In genomic region chr6:39574555-39574869, GRCm38 (mm10) we compare ENCODE assay signal across 8 mouse cellular contexts. TPM values are rescaled to one million over a fixed set of nuclear protein-coding genes. Genes with fewer than 3 reads are reported as not detected.
A peak's percentile ranks its signal among the peaks of the same experiment; 100 is the strongest.
DNase-seq lines count a peak whose midpoint lies in the region; ATAC-seq and TF ChIP-seq lines count a peak whose summit lies in the region.

No protein-coding gene starts in this region.

- WGBS in hindbrain, embryonic 16.5 days: 21% methylated on average over 10 of the region's 10 CpGs
- 33% methylated on average over 10 of the region's 10 CpGs for WGBS in liver, embryonic 13.5 days (ENCODE audit: insufficient replicate concordance)

- H3K36me3 ChIP-seq in testis, adult 2 months (ENCODE audit: control insufficient read depth, insufficient read depth, low read length): no peaks in the 10 kb centered on the region
- H3K36me3 ChIP-seq in hindbrain, embryonic 16.5 days (ENCODE audit: control insufficient read depth, insufficient read depth, low read length): peaks cover 12% of the 10 kb centered on the region; the same call in 1 of the 2 replicates
- H3K36me3 ChIP-seq in liver, embryonic 13.5 days: peaks cover 14% of the 10 kb centered on the region; the same call in 1 of the 2 replicates

- H3K4me3 ChIP-seq in testis, adult 2 months (ENCODE audit: control insufficient read depth, low read depth, low read length): peak overlapping the region; percentile 76
- H3K4me3 ChIP-seq in hindbrain, embryonic 16.5 days (ENCODE audit: low read length): peak overlapping the region; percentile 93
- peak overlapping the region; percentile 84 for H3K4me3 ChIP-seq in liver, embryonic 13.5 days (replicated peaks)

- H3K27me3 ChIP-seq in testis, adult 2 months (ENCODE audit: control insufficient read depth, insufficient read depth, low read length): no peaks in the 10 kb centered on the region
- no peaks in the 10 kb centered on the region for H3K27me3 ChIP-seq in hindbrain, embryonic 16.5 days (replicated peaks; ENCODE audit: control insufficient read depth, insufficient read depth, low read length)
- peaks cover 3% of the 10 kb centered on the region; the same call in 1 of the 2 replicates for H3K27me3 ChIP-seq in liver, embryonic 13.5 days

- peak; percentile 20; the same call in 1 of the 2 replicates for ATAC-seq in erythroblast, adult 5-6 weeks (replicated peaks; ENCODE audit: low FRiP score, poor library complexity, severe bottlenecking)
- ATAC-seq in hindbrain, embryonic 16.5 days: no peak; the same call in 1 of the 2 replicates
- no peak for ATAC-seq in liver, embryonic 13.5 days (ENCODE audit: low read depth)

- no peak for TF ChIP-seq POLR2A in testis, adult 2 months (IDR thresholded peaks at IDR 0.05; ENCODE audit: control insufficient read depth, low read depth, low read length)

- TF ChIP-seq CTCF in testis, adult 2 months (IDR thresholded peaks at IDR 0.05; ENCODE audit: control insufficient read depth, insufficient read depth, insufficient replicate concordance, low read depth, low read length): no peak

- peaks cover 11% of the 10 kb centered on the region for H3K4me1 ChIP-seq in testis, adult 2 months (ENCODE audit: control insufficient read depth, insufficient read depth, low read length)
- H3K4me1 ChIP-seq in hindbrain, embryonic 16.5 days (ENCODE audit: control insufficient read depth, insufficient read depth, low read depth, low read length): peaks cover 13% of the 10 kb centered on the region
- H3K4me1 ChIP-seq in liver, embryonic 13.5 days (replicated peaks): peaks cover 24% of the 10 kb centered on the region

- H3K9ac ChIP-seq in hindbrain, embryonic 16.5 days (ENCODE audit: low read depth, low read length): peak overlapping the region; percentile 98
- H3K9ac ChIP-seq in liver, embryonic 13.5 days: peak overlapping the region; percentile 85

- H3K27ac ChIP-seq in testis, adult 2 months (ENCODE audit: control insufficient read depth, insufficient read depth, low read depth, low read length): no peak overlapping the region
- peak overlapping the region; percentile 97 for H3K27ac ChIP-seq in hindbrain, embryonic 16.5 days (ENCODE audit: low read depth, low read length)
- H3K27ac ChIP-seq in liver, embryonic 13.5 days: peak overlapping the region; percentile 90

- peak overlapping the region; percentile 94 for H3K4me2 ChIP-seq in hindbrain, embryonic 16.5 days (ENCODE audit: low read length)
- peak overlapping the region; percentile 94 for H3K4me2 ChIP-seq in liver, embryonic 13.5 days

- no peak for DNase-seq in testis, postnatal 10 days (ENCODE audit: low spot score)
- DNase-seq in liver, embryonic 13.5 days: no peak
- peak; percentile 6 for DNase-seq in thymus, postnatal 25 days
- no peak for DNase-seq in layer of hippocampus, adult 11-12 months (ENCODE audit: low spot score)
- DNase-seq in urinary bladder, postnatal 4 days (ENCODE audit: low spot score in 2 of 2): no peak

- no peaks in the 10 kb centered on the region for H3K9me3 ChIP-seq in hindbrain, embryonic 16.5 days (ENCODE audit: control insufficient read depth, low read length)
- H3K9me3 ChIP-seq in liver, embryonic 13.5 days (replicated peaks): no peaks in the 10 kb centered on the region

RNA-seq across cellular contexts. Expression of gene Adck2, which starts 0.8 kb away (rescaled TPM):
- 4.2 and 5.5 TPM in 2 replicates for polyA plus RNA-seq in testis, adult 2 months (2012; rRNA removed)
- 0.38 and 4.4 TPM in 2 replicates for total RNA-seq in erythroblast, adult 5-6 weeks (2015; ENCODE audit: low replicate concordance)
- total RNA-seq in erythroblast, adult 5-6 weeks (2017; ENCODE audit: low replicate concordance): 0.56 and 5.9 TPM in 2 replicates
- 42.6 and 47.9 TPM in 2 replicates for polyA plus RNA-seq in hindbrain, embryonic 16.5 days (2015; fragmentation: Nextera tagmentation; extraction: Ambion mirVana)
- 8.9 and 9.4 TPM in 2 replicates for polyA plus RNA-seq in liver, embryonic 13.5 days (2015; fragmentation: Nextera tagmentation; extraction: Ambion mirVana)

RNA-seq across cellular contexts. Expression of gene Gm42420, which starts 11.0 kb away (rescaled TPM):
- 0.90 and 1.0 TPM in 2 replicates for polyA plus RNA-seq in testis, adult 2 months (2012; rRNA removed)
- 5.2 and 6.7 TPM in 2 replicates for total RNA-seq in erythroblast, adult 5-6 weeks (2015; ENCODE audit: low replicate concordance)
- 2.1 TPM in 1 of 2 replicates, not detected in the other for total RNA-seq in erythroblast, adult 5-6 weeks (2017; ENCODE audit: low replicate concordance)
- polyA plus RNA-seq in hindbrain, embryonic 16.5 days (2015; fragmentation: Nextera tagmentation; extraction: Ambion mirVana): 1.6 and 1.9 TPM in 2 replicates
- polyA plus RNA-seq in liver, embryonic 13.5 days (2015; fragmentation: Nextera tagmentation; extraction: Ambion mirVana): 1.0 and 1.4 TPM in 2 replicates

RNA-seq across cellular contexts. Expression of gene Dennd2a, which starts 16.8 kb away (rescaled TPM):
- polyA plus RNA-seq in testis, adult 2 months (2012; rRNA removed): 9.5 and 10.0 TPM in 2 replicates
- total RNA-seq in erythroblast, adult 5-6 weeks (2015; ENCODE audit: low replicate concordance): 1.3 TPM in 1 of 2 replicates, not detected in the other
- total RNA-seq in erythroblast, adult 5-6 weeks (2017; ENCODE audit: low replicate concordance): 0.43 and 0.70 TPM in 2 replicates
- polyA plus RNA-seq in hindbrain, embryonic 16.5 days (2015; fragmentation: Nextera tagmentation; extraction: Ambion mirVana): 12.8 and 17.6 TPM in 2 replicates
- 1.9 and 2.1 TPM in 2 replicates for polyA plus RNA-seq in liver, embryonic 13.5 days (2015; fragmentation: Nextera tagmentation; extraction: Ambion mirVana)

RNA-seq across cellular contexts. Expression of gene Ndufb2, which starts 17.9 kb away (rescaled TPM):
- 127 and 128 TPM in 2 replicates for polyA plus RNA-seq in testis, adult 2 months (2012; rRNA removed)
- 5.8 and 46.6 TPM in 2 replicates for total RNA-seq in erythroblast, adult 5-6 weeks (2015; ENCODE audit: low replicate concordance)
- total RNA-seq in erythroblast, adult 5-6 weeks (2017; ENCODE audit: low replicate concordance): 28.5 and 34.0 TPM in 2 replicates
- 482 and 563 TPM in 2 replicates for polyA plus RNA-seq in hindbrain, embryonic 16.5 days (2015; fragmentation: Nextera tagmentation; extraction: Ambion mirVana)
- polyA plus RNA-seq in liver, embryonic 13.5 days (2015; fragmentation: Nextera tagmentation; extraction: Ambion mirVana): 233 and 270 TPM in 2 replicates
